Mouse (Mus musculus) hematopoietic stem cell, adult 5-6 weeks (primary cell): ENCODE measurements at regions not wholly inside any gene's neighbourhood (a gene's known extent, or its start where the extent isn't known, plus 50 kb on each side); places are given as distances from the start of the nearest gene placed in this dataset.

ENCODE experiments used
- ATAC-seq, 2 experiments: fragments of 125-278 bp in 1 of 2; replicated peaks in 1 of 2; 2 replicates each; pipeline ENCODE4 v1.8.0; 2016 to 2017; ENCODE audit warnings: inconsistent platforms in 2 of 2, mild to moderate bottlenecking in 2 of 2, moderate number of reproducible peaks in 2 of 2, low read depth in 1 of 2, moderate TSS enrichment in 1 of 2; ENCODE audit not compliant: low FRiP score in 2 of 2, poor library complexity in 2 of 2, severe bottlenecking in 2 of 2, insufficient read depth in 1 of 2, low TSS enrichment in 1 of 2

DNA sequence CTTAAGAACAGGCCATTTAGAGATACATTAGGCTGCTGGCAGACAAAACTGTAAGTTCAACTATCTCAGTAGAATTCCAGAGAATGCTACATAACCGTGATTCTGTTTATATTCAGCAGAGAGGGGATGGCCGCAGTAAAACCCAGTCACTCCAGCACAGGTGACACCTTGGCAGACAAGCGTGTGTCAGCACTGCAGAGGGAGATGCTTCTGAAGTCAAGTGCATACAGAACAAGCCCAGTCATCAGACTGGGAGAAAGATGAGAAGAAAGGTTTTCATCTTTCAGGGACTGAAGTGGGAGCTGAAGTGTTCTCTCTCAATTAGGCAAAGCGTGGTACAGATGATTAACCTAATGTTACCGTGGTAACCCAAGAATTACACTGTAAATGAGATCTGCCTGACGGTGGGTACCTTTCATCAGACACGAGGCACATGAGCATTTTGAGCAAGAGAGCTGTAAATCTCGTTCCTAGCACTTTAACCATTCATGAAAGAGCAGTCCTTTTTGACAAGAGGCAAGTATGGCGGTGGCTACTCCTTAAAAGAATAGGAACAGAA, 130.3 kb downstream of the Barhl2 start:
- ATAC-seq, result no peak

GRCm38 (mm10) chr5:106322574-106323215, 135.3 kb downstream of the Barhl2 start:
- no peak for ATAC-seq

GRCm38 (mm10) chr5:106321426-106321825, 136.5 kb downstream of the Barhl2 start:
- no peak for ATAC-seq

GRCm38 (mm10) chr5:106321023-106321422, 136.9 kb downstream of the Barhl2 start:
- ATAC-seq, result no peak

- ATAC-seq, result no peak
Observed at GRCm38 (mm10) chr5:106320039-106320438, 137.9 kb downstream of the Barhl2 start.

GRCm38 (mm10) chr5:106318246-106318645, 139.7 kb downstream of the Barhl2 start:
- no peak for ATAC-seq

DNA sequence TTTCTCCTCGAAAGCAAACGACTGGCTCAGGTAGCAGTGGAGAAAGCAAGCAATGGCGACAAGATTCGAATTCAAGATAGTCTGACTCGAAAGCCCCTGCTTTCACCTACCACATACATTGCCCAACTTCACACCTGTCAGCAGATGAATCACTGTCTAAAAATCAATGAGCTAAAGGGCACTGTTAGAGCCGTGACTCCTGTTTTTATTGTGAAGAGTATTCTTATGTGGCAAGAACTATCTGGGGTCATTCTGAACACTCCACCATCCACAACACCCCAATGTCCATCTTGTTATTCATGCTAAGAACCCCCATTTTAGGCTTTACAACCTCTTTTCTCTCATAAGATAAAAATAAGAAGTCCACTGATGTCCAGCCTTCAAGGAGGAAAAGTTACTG, 144.1 kb downstream of the Barhl2 start:
- ATAC-seq, result no peak

DNA sequence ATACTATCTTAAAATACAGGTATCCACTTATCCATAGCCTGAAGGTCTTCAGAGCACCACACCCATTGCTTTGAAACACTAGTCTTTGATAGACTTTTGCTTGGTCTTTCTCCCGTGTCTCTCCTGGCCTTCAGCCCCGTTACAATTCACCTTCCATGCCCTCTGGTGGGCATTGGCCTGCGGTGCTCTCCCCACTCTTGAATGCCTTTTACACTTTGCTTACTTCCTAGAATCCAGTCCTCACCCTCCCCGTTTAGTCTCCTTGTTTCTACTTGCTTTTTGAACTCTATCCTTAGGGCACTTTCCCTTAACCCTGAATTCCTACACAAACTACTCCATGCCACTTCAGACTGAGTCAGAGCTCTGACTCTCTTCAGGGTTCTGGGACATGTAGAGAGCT, 156.6 kb downstream of the Barhl2 start:
- no peak for ATAC-seq

GRCm38 (mm10) chr5:106296721-106297120, 161.2 kb downstream of the Barhl2 start:
- no peak for ATAC-seq

DNA sequence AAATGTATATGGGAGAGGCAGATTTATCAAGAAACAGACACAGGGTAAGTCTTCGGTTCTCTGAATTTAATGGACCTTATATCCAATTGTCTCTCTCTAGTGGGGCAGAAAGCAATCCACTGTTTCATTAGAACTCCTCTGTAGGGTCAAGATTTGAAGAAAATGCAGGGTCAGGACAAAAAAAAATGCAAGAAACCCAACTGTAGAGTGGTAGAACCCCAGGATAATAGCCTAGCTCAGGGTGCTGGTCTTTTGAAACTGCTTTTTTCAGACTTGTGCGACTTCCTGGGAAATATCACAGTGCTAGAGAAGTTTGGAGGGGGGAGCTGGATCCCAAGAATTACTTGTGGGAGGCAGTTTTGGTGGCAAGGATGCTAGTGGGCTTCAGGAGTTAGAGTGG, 162.0 kb downstream of the Barhl2 start:
- no peak for ATAC-seq

DNA sequence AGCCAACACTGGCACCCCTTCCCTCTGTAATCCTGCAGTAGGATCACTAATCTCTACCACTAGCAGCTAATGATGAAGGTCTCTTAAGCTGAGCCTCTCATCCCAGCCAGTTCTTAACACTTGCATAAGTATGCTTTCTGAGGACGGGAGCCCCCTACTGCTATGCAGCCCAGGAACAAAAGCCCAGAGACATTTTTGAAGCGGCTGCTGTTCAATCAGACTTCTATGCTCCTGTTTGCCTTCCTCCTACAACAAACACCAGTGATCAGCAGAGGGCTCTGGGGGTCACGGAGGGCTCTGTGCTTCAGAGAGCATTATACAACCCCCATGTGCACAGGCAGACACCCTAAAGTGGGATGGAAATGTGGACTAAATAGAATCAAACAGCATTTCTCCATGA, 162.4 kb downstream of the Barhl2 start:
- ATAC-seq, result no peak

DNA sequence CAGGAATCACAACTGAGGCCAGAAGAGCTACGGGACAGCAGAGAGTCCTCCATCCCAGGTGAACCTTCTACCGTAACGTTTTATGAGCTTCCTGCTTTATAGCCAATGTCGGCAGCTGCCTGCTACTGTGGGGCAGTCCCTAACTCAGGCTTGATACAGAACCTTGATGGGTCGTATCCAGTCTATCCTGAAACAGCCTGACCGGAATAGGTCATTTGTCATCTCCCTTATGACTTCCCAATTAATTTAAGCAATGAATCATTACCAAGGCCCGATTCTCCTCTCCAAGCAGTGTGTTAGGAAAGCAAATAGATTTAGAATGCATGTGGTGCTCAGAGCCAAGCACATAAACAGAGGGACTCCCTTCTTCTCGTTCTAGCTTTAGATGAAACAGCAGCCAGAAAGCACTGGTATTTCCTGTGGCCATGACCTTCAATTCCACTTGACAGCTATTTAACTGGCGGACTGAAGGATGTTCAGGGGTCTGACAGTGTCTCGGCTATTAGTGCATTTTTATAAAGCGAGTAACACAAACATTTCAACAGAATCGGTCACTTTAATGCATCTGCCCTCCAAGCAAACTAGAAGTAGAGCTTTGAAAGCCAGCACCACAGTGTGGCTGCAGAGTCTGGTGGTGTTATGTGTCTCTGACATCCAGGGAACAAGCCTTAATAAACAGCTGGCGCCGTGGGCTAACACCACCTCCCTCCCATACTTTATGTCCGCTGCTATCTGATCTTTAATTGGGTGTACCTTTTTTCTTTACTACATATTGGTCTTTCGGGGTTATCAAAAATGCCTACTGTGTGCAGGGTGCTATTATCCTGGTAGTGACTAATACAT, 165.4 kb downstream of the Barhl2 start:
- no peak for ATAC-seq

GRCm38 (mm10) chr5:106285152-106285551, 172.8 kb downstream of the Barhl2 start:
- no peak for ATAC-seq

DNA sequence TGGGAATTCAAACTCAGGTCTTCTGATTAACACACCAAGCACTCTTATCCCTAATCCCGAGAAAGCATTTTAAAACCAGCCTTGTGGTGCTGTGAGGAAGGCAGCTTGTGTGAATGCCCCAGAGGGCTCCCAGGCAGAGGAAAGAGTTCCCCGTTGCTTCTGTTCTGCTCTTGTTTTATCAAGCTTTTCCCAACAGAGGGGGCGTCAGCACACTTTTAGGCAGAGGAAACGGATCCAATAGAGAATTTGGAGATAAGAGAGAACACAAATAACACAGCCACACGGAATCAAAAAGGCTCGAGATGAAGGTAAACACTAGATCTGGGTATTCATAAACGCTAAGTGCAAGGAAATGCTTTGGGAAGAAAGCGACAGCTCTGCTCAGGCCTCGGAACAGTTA, 173.2 kb downstream of the Barhl2 start:
- no peak for ATAC-seq

DNA sequence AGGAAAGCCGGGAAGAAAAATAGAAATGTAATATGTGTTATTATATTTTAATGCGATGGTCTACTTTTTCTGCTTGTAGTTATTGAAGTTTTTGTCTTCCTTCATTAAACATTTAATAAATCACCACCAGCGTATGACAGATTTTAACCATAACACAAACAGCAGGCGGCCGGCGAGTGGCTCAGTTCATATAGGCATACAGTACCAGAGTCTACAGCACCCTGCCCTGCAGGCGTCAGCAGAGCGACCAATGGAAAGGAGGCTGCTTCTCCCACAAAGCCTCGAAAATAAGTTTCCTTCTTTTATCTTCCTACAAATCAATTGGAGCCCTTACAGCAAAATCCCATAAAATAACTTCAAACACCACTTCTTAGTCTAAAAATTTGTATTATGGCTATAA, 175.3 kb downstream of the Barhl2 start:
- ATAC-seq, result no peak

- ATAC-seq, result no peak
Observed at GRCm38 (mm10) chr5:106277786-106278185, 180.2 kb downstream of the Barhl2 start.

DNA sequence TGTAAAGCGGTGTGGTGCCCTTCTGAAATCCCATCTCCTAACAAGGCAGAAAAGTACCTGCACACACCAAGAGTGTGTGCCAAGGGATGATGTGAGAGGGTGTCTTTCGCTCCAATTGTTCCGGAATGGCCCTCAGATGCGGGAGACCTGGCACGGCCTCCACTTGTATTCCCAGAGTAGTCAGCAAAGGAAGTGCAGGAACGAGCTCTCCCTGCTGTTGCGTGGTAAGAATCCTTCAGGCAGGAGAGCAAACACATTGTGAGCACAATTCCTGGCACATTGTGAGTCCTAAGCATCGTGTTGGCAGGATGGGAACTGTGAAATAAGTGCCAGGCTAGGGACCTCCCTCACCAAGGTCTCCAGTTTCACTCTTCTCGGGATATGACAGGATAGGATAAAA, 180.7 kb downstream of the Barhl2 start:
- no peak for ATAC-seq

DNA sequence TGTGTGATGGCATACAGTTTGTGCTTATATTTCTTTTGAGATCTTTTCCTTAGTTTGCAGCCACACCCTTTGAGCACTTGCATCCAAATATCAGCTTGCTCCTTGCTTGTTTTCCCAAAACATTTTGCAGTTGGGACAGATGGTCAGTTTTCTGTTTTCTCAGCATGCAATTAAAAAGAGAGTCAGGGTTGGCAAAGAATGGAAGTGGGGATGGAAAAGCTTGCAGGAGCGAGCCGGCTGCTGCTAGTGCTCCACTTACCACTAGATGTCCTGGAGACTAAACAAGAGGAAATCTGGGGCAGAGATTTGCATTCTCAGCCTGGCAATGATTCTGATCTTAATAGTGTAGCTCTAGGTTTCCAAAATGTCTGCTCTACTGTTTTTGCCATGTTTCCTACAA, 181.8 kb downstream of the Barhl2 start:
- no peak for ATAC-seq
